Mouse (Mus musculus): Measurements from ENCODE around the gene Tbxas1.

Tbxas1 gene

DNA sequence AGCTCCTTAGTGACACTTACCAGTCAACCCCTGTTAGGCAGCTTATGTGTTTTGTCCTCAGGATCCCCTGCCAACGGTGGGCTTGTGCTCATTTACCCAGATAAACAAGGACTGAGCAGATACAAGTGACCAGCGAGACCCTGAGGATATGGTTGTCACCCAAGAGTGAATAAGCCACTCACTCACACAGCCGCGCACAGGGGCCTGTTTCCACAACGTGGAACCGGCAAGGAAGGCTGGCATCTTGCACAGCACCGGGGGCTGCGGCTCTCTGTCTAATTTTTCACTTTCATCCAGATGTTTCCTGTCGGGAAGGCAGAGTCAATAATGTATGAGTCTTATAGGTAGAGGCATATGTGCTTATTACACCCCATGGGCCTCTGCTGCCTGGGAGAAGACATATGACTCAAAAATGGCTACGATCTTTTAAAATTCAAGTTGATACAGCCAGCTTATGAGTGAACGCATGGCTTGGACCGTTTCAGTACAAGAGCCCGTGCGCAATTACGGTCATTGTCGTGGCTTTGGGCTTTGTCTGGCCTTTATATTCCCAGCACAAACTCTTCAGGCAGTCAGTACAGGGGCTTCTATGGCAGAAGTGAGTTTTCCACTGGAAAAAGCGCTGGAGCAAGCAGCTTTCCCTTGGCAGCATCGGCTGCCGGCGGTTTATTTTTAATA lies 130.2 kb downstream of the Tbxas1 start:
- no peak for DNase-seq

- no peak for DNase-seq
These were observed 130.9 kb downstream of the Tbxas1 start for GRCm38 (mm10) chr6:39005945-39006572.

DNA sequence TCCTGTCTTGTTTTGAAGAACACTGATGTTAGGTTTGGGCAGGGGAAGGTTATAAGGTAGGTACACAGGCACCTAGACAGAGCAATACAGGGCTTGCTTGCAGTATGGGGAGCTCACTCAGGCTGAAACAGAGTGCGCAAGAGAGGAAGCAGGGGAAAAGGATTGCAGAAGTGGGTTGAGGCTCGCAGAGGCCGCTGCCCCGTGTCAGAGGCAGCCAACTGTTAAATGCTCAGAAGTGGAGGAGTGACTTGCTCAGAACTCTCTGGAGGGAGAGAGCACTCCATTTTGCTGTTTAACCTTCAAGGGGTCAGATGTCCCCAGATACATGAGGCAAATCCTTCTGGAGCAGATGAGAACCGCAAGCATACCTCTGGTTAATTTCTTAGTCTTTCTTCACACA lies 132.0 kb downstream of the Tbxas1 start:
- DNase-seq: peak; percentile 52 to 64

DNA sequence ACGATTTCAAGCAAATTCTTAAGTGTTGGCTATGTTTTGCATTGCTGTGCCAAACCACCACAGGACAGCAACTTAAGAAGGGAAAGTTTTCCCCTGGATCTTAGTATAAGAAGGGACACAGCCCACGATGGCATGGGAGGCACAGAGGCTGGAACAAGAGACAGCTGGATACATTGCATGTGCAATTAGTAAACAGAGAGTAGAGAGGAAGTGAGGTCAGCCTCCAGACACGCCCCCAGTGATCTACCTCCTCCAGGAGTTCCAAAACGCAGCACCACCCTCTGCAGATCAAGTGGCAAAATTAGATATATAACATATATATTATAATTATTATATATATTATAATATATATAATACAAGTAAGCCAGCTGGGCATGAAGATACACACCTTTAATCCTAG lies 132.9 kb downstream of the Tbxas1 start:
- no peak for DNase-seq

DNA sequence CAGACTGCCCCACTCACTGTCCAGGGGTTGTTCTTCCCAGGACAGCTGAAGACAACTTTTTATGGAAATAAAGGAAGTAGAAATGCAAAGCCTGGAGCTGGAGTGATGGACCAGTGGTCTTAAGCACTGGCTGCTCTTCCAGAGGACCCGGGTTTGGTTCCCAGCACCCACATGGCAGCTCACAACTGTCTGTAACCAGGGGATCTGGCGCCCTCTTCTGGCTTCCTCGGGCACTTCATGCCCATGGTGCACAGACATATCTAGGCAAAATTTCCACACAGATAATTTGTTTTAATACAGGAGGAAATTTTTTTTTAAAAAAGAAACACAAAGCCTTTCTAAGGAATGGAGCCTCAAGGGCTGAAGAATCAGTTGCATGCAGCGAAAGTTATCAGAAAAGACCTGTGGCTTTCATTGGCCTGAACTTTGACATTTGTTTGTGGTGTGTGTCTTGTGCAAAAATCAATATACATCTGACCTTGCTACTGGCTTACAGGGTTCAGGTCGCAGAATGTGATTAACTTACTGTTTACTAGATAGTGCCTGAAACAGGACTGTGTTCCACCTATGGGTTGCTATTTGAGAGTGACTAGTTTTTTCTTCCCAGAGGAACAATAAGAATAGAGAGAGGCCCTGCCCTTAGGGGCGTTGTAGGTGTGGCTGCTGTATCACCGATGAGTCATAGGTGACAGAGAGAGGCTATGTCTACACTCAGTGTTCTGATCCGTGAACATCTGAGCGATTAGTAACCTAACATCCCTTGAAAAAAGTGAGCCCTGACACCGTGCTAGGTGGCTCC lies 138.0 kb downstream of the Tbxas1 start:
- DNase-seq: no peak

GRCm38 (mm10) chr6:39017942-39018341 lies 142.7 kb downstream of the Tbxas1 start:
- no peak for DNase-seq

- no peak for DNase-seq
These were observed 143.6 kb downstream of the Tbxas1 start for GRCm38 (mm10) chr6:39018805-39019204.

DNA sequence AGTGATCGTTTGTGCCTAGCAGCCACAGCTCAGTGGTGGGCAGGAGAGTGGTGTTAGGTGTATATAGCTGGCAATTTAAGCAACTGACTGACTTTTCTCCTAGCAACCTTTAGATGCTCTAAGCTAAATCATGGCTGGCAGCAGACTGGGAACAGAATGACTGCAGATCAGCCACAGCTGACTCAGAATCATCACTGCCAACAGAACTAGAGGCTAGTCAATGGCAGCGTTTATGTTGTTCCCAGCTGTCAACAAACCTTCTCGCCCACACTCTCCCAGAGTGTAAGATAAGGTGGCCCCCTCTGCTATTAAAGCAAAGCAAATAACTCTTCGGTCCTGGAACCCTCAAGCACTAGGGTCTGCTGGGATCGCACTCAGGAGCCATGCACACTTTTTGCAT lies 144.0 kb downstream of the Tbxas1 start:
- no peak for DNase-seq

GRCm38 (mm10) chr6:39021909-39022308 lies 146.7 kb downstream of the Tbxas1 start:
- no peak for DNase-seq

DNA sequence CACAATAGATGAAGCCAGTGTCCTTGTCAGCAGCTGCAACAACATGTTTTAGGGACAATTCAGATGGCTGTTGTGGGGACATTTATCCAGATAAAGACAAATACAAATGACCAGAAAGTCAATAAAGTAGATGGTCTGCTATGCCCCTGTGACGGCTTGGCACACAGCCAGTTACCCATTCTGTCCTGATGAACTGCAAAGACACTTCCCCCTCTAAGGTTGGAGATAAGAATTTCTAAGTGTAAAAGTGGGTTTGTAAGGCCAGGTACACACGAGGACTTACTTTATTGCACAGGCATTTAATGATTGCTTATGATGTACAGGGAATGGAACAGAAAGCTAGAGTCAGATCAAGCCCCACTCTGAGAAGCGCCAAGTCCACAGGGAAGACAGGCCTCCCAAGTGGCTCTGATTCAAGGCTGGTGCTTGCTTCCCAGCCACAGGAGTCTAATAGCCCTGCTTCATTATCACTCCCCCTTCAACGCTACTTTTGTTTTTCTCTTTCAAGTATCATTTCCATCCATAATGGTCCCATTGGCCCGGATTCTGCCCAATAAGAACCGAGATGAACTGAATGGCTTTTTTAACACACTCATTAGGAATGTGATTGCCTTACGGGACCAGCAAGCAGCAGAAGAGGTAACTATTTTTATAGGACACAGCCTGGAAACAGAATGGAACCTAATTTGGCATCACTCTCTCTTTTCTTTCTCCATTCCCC lies 147.4 kb downstream of the Tbxas1 start:
- no peak for DNase-seq

GRCm38 (mm10) chr6:39024631-39025030 lies 149.4 kb downstream of the Tbxas1 start:
- no peak for DNase-seq

GRCm38 (mm10) chr6:39025038-39025437 lies 149.8 kb downstream of the Tbxas1 start:
- no peak for DNase-seq

DNA sequence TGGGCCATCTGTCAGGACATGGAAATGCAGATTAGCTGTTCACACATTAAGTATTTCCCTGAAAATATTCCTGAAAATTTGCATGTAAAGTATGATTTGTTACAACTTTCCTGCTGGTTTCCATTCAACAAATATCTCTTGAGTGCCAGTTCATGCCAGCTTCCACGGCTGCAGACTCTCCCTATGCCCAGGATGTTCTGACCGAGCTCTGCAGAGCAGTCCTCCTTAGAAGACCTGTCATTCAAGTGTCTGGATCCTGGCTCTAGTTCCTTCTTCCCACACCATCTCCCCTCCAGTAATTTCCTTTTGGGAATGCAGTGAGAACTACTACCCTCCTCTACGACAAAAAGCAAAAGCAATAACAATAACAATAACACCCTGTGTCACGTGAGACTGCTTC lies 155.5 kb downstream of the Tbxas1 start:
- DNase-seq: no peak

DNA sequence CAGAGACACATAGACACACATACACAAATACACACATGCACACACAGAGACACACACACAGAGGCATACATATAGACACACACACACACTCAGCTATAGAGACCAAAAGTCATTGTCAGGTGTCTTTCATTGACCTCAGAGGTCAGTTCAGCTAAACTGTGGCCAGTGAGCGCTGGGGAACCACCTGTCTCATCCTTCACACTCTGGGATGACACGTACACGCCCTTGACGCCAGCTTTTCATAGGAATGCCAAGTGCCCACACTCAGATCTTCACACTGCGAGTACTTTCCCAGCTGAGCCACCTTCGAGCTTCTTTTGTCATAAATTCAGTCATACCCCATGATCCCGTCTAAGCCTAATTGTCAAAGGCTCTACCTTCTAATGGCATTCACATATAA lies 158.5 kb downstream of the Tbxas1 start:
- no peak for DNase-seq

DNA sequence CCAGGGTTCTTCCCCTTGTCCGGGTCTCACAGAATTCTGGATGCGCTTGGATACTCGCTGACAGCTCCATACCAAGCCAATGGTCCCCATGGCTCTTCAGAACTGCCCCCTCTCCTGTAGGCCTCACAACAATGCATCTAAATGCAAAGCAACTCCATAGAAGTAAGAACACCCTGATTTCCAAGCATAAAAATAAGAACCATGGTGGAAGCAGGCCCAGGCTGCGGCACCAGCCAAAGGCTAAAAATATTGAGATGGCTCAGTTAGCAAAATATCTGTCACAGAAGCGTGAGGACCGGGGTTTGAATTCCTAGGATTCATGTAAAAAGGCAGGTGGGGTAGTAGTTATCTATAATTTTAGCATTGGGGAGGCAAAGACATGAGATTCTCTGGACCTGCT lies 159.8 kb downstream of the Tbxas1 start:
- DNase-seq: no peak

GRCm38 (mm10) chr6:39036204-39036603 lies 161.0 kb downstream of the Tbxas1 start:
- DNase-seq: no peak

- DNase-seq: no peak
These were observed 165.2 kb downstream of the Tbxas1 start for GRCm38 (mm10) chr6:39040451-39040850.

DNA sequence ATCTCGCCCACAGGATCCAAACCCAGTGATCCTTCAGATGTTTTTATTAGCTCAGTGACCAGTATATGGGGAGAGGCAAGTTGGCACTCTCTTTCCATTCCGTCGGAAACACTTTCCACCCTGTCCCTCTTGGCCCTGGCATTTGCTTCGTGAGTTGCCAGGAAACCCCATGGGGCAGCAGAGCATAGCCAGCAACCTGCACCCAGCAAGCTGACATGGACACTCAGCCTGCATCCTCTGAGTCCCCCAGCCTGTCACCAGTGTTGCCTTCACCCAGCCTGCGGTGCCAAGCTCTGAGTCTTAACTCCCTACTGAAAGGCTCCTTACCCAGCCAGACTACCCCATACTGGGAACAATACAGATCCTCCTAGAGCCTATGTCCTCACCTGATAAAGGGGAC lies 173.9 kb downstream of the Tbxas1 start:
- no peak for DNase-seq

- no peak for DNase-seq
These were observed 175.6 kb downstream of the Tbxas1 start for GRCm38 (mm10) chr6:39050836-39051235.

DNA sequence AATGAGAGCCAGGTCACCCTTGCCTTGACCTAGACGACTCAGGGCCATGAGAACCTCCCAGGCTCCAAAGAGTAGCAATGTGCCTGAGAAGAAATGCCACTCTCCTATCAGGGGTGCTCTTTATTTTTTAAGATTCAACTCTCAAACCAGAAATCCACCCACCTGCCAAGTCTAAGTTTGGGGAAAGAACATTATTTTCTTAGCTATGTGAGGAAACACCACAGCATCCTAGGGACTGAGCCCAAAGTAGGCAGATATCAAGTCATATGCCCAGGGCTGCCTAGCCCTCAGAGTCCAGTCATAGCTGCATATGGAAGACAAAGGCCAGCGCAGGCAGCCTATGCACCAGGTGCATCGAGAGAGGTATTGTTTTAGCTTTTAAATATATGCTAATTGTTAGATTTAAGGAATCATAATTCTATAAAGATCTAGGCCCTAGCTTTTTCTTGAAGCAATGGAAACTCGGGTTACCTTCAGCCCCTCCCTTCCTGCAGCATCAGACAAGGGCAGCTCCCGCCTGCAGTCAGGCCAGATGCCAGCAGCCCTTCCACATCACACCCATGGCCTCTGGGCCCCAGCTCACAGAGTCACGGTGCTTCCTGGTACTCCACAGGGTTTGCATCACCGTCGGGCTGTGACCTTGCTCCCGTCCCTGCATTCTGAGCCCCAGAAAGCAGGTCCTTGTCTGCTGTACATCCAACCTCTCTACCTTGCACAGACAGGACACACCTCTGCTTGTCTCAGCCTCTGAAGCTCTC lies 176.8 kb downstream of the Tbxas1 start:
- DNase-seq: no peak

DNA sequence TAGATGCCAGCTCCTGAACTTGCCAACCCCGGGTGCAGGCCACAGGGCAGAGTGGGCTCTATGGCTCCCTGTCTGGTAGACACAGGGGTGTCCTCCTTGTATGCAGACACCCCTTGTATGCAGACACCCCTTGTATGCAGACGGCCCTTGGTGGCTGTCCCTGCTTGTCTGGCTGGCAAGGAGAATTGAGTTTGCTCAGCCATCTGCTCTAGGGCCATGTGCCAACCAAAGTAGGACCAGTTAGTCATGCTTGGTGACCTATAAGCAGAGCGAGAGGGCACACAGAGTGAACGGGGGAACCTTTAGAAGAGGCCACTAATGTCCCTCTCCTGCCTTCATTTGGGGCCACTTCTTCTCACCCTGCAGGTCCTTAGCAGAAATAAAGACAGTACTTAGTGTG lies 177.4 kb downstream of the Tbxas1 start:
- DNase-seq: no peak

- no peak for DNase-seq
These were observed 179.1 kb downstream of the Tbxas1 start for GRCm38 (mm10) chr6:39054206-39054864.
